Comparison of ENCODE assay signal across 8 mouse cellular contexts in genomic region chr7:63211641-63212083, GRCm38 (mm10). TPM values are rescaled to one million over a fixed set of nuclear protein-coding genes. Genes with fewer than 3 reads are reported as not detected.
DNase-seq lines count a peak whose midpoint lies in the region; ATAC-seq and TF ChIP-seq lines count a peak whose summit lies in the region.

No protein-coding gene starts in this region.

- no peak for DNase-seq in kidney, adult 2 months
- no peak for DNase-seq in kidney, adult 9 months
- DNase-seq in Muller cell, postnatal 12 days (ENCODE audit: inconsistent ontology term): peak; percentile 27
- DNase-seq in forebrain, embryonic 10.5 days (ENCODE audit: extremely low spot score, low spot score): peak; percentile 26
- DNase-seq in spleen, postnatal 10 days (ENCODE audit: low spot score in 2 of 2): no peak

- no peak overlapping the region for H3K27ac ChIP-seq in kidney, adult 2 months (ENCODE audit: insufficient read depth, low read depth, low read length)
- H3K27ac ChIP-seq in forebrain, embryonic 10.5 days: peak overlapping the region; percentile 90
- no peak overlapping the region for H3K27ac ChIP-seq in limb, embryonic 12.5 days
- no peak overlapping the region for H3K27ac ChIP-seq in stomach, embryonic 16.5 days (ENCODE audit: low read length)

- no peak for TF ChIP-seq POLR2A in kidney, adult 2 months (IDR thresholded peaks at IDR 0.05; ENCODE audit: low read depth, low read length)

- WGBS in kidney, adult 2 months: 4% methylated on average over 13 of the region's 13 CpGs
- 4% methylated on average over 13 of the region's 13 CpGs for WGBS in forebrain, embryonic 10.5 days
- 5% methylated on average over 13 of the region's 13 CpGs for WGBS in limb, embryonic 12.5 days
- WGBS in stomach, embryonic 16.5 days: 3% methylated on average over 13 of the region's 13 CpGs

- peaks cover 3% of the 10 kb centered on the region; the same call in 1 of the 2 replicates for H3K4me1 ChIP-seq in kidney, adult 2 months (ENCODE audit: control insufficient read depth, insufficient read depth, low read length)
- H3K4me1 ChIP-seq in forebrain, embryonic 10.5 days: peaks cover 22% of the 10 kb centered on the region
- H3K4me1 ChIP-seq in limb, embryonic 12.5 days (replicated peaks): peaks cover 11% of the 10 kb centered on the region
- H3K4me1 ChIP-seq in stomach, embryonic 16.5 days (ENCODE audit: control insufficient read depth, insufficient read depth, low read length): no peaks in the 10 kb centered on the region

- no peak for TF ChIP-seq CTCF in kidney, adult 2 months (conservative IDR thresholded peaks at IDR 0.05; ENCODE audit: insufficient read depth, insufficient read length, low read depth, low read length)

- no peaks in the 10 kb centered on the region for H3K27me3 ChIP-seq in kidney, adult 2 months (replicated peaks; ENCODE audit: control insufficient read depth, insufficient read depth, low read length)
- H3K27me3 ChIP-seq in forebrain, embryonic 10.5 days (ENCODE audit: poor library complexity, severe bottlenecking): peaks cover 44% of the 10 kb centered on the region
- peaks cover 14% of the 10 kb centered on the region; the same call in 1 of the 2 replicates for H3K27me3 ChIP-seq in limb, embryonic 12.5 days
- H3K27me3 ChIP-seq in stomach, embryonic 16.5 days (ENCODE audit: control insufficient read depth, insufficient read depth, low read length): peaks cover 8% of the 10 kb centered on the region; the same call in 1 of the 2 replicates

- H3K9me3 ChIP-seq in forebrain, embryonic 10.5 days: no peaks in the 10 kb centered on the region
- no peaks in the 10 kb centered on the region for H3K9me3 ChIP-seq in limb, embryonic 12.5 days
- no peaks in the 10 kb centered on the region for H3K9me3 ChIP-seq in stomach, embryonic 16.5 days (replicated peaks; ENCODE audit: control insufficient read depth, low read length)

- ATAC-seq in limb, embryonic 12.5 days (ENCODE audit: insufficient number of reproducible peaks, insufficient read depth, low FRiP score, low TSS enrichment, low read depth): peak; percentile 33; the same call in 1 of the 2 replicates
- ATAC-seq in stomach, embryonic 16.5 days (ENCODE audit: insufficient read depth, low FRiP score): no peak
- ATAC-seq in megakaryocyte progenitor cell, adult 5-6 weeks (replicated peaks; ENCODE audit: poor library complexity): no peak

- H3K4me2 ChIP-seq in limb, embryonic 12.5 days: peak overlapping the region; percentile 85
- H3K4me2 ChIP-seq in stomach, embryonic 16.5 days (ENCODE audit: low read depth, low read length): peak overlapping the region; percentile 99

- H3K36me3 ChIP-seq in kidney, adult 2 months (ENCODE audit: control insufficient read depth, insufficient read depth, low read length): no peaks in the 10 kb centered on the region
- no peaks in the 10 kb centered on the region for H3K36me3 ChIP-seq in forebrain, embryonic 10.5 days (replicated peaks)
- no peaks in the 10 kb centered on the region for H3K36me3 ChIP-seq in limb, embryonic 12.5 days
- H3K36me3 ChIP-seq in stomach, embryonic 16.5 days (ENCODE audit: control insufficient read depth, insufficient read depth, low read length): no peaks in the 10 kb centered on the region

- peak overlapping the region; percentile 71 for H3K9ac ChIP-seq in limb, embryonic 12.5 days (replicated peaks)
- H3K9ac ChIP-seq in stomach, embryonic 16.5 days (ENCODE audit: low read length): peak overlapping the region; percentile 67

- peak overlapping the region; percentile 43 for H3K4me3 ChIP-seq in kidney, adult 2 months (ENCODE audit: insufficient read depth, low read depth, low read length)
- peak overlapping the region; percentile 82 for H3K4me3 ChIP-seq in forebrain, embryonic 10.5 days
- peak overlapping the region; percentile 72 for H3K4me3 ChIP-seq in limb, embryonic 12.5 days (replicated peaks)
- peak overlapping the region; percentile 62 for H3K4me3 ChIP-seq in stomach, embryonic 16.5 days (replicated peaks; ENCODE audit: low read length)

RNA-seq across cellular contexts. Expression of gene Chrna7, which starts 0.7 kb away (rescaled TPM):
- polyA plus RNA-seq in kidney, adult 2 months (2012; rRNA removed): 0.99 and 1.1 TPM in 2 replicates
- 4.0 and 4.4 TPM in 2 replicates for polyA plus RNA-seq in forebrain, embryonic 10.5 days (2016; fragmentation: Nextera tagmentation; extraction: Ambion mirVana)
- 5.0 and 5.3 TPM in 2 replicates for polyA plus RNA-seq in limb, embryonic 12.5 days (2016; fragmentation: Nextera tagmentation; extraction: Ambion mirVana)
- 1.6 and 2.4 TPM in 2 replicates for polyA plus RNA-seq in stomach, embryonic 16.5 days (2015; fragmentation: Nextera tagmentation; extraction: Ambion mirVana)
- not detected in 2 replicates for total RNA-seq in megakaryocyte progenitor cell, adult 5-6 weeks (2015)
- total RNA-seq in megakaryocyte progenitor cell, adult 5-6 weeks (2017): not detected in 2 replicates

Comparison
In these comparisons a context has a peak if more than half of its experiments do, and no peak if none do; other contexts are left out.
1. DNase-seq: peak in Muller cell, postnatal 12 days (single experiment) and forebrain, embryonic 10.5 days (single experiment); none in kidney, adult 2 months (single experiment), kidney, adult 9 months (single experiment) and spleen, postnatal 10 days (0 of 2).
2. Peak in every context shown above with its lines, with median percentiles within 50 percentile points of each other: H3K4me3 ChIP-seq.